Mouse (Mus musculus) forebrain, postnatal 0 days (tissue): ENCODE results near the gene Hyal3. TPM values are rescaled to one million over a fixed set of nuclear protein-coding genes. Genes with fewer than 3 reads are reported as not detected.

Experiments used
- ATAC-seq: fragments of 200-750 bp; cut with Nextera tagmentation; 2 replicates; pipeline ENCODE4 v1.8.0; 2017; ENCODE audit warnings: mild to moderate bottlenecking, moderate library complexity
- DNase-seq: peaks from one replicate; pipeline ENCODE4 v3.0.0-alpha.2; 2015
- H3K27ac ChIP-seq: fragments of 300-500 bp; sonication (generic); 2 replicates; pipeline ENCODE4 v1.5.1; 2014; ENCODE audit warnings: low read depth, mild to moderate bottlenecking, antibody characterized with exemption, low read length, moderate library complexity, mixed read lengths
- H3K27me3 ChIP-seq: fragments of 300-500 bp; sonication (generic); 2 replicates; pipeline ENCODE4 v1.6.1; 2014; ENCODE audit warnings: mild to moderate bottlenecking, low read length, mixed read lengths; ENCODE audit not compliant: insufficient read depth
- H3K36me3 ChIP-seq: fragments of 300-500 bp; sonication (generic); 2 replicates; pipeline ENCODE4 v1.6.1; 2014; ENCODE audit warnings: mild to moderate bottlenecking, moderate library complexity; ENCODE audit not compliant: insufficient read depth
- H3K4me1 ChIP-seq: fragments of 300-500 bp; sonication (generic); 2 replicates; pipeline ENCODE4 v1.6.1; 2014; ENCODE audit warnings: antibody characterized with exemption; ENCODE audit not compliant: insufficient read depth
- H3K4me2 ChIP-seq: fragments of 300-500 bp; sonication (generic); 2 replicates; pipeline ENCODE4 v1.6.1; 2014; ENCODE audit warnings: low read depth, mild to moderate bottlenecking, moderate library complexity
- H3K4me3 ChIP-seq: fragments of 300-500 bp; sonication (generic); 2 replicates; pipeline ENCODE4 v1.5.1; 2014; ENCODE audit warnings: low read depth, low read length, mixed read lengths
- H3K9ac ChIP-seq: fragments of 300-500 bp; sonication (generic); 2 replicates; pipeline ENCODE4 v1.6.1; 2014; ENCODE audit warnings: mild to moderate bottlenecking
- H3K9me3 ChIP-seq: fragments of 300-500 bp; sonication (generic); 2 replicates; pipeline ENCODE4 v1.6.1; 2016; ENCODE audit warnings: low read length
- CTCF ChIP-seq: sonication (generic); IDR thresholded peaks from 2 replicates; pipeline ENCODE4 v1.5.1; 2016; ENCODE audit warnings: antibody characterized with exemption, control low read depth, low read depth
- WGBS: fragments of 180-500 bp; shearing (Covaris S2); extraction: QIAGEN DNeasy Blood & Tissue Kit; methylation state at CpG from one replicate; pipeline ENCODE4 v1.1.7; 2014; 5-methylcytosine and 5-hydroxymethylcytosine counted together
- polyA plus RNA-seq: library from polyadenylated mRNA; unstranded; fragments of >200 nt; fragmentation: Nextera tagmentation; extraction: Ambion mirVana; gene quantifications from 2 replicates; pipeline ENCODE4 v1.2.1, GENCODE M21; 2015
- total RNA-seq: library from RNA; depleted of rRNA; stranded (reverse); fragments of >200 nt; gene quantifications from 2 replicates; pipeline ENCODE4 v1.2.3, GENCODE M21; 2014; rRNA removed

The Hyal3 gene
- total RNA-seq: 1.00 and 2.9 TPM in 2 replicates
- polyA plus RNA-seq: 1.3 and 1.5 TPM in 2 replicates

GRCm38 (mm10) chr9:107580501-107581317 lies at the start of gene Hyal3:
Gene Hyal3 (plus strand): TSS chr9:107580818.
- under 1% methylated on average over 32 of the region's 32 CpGs for WGBS
- Histone ChIP-seq H3K9ac (peak within 1 kb of the TSS; percentile 68), H3K9me3 (no peaks in the 10 kb centered on the region), H3K27me3 (no peaks in the 10 kb centered on the region), H3K27ac (peak within 1 kb of the TSS; percentile 81), H3K4me2 (peak within 1 kb of the TSS; percentile 83), H3K4me1 (peaks cover 6% of the 10 kb centered on the region; the same call in 1 of the 2 replicates), H3K36me3 (peaks cover 5% of the 10 kb centered on the region; the same call in 1 of the 2 replicates), H3K4me3 (peak within 1 kb of the TSS; percentile 57)
- TF ChIP-seq CTCF: no peak
- ATAC-seq (peak; percentile 91), DNase-seq (peak; percentile 92)

GRCm38 (mm10) chr9:107533791-107534407 lies 46.7 kb upstream of the Hyal3 start, which contains the start of gene Tmem115:
Gene Tmem115 (plus strand): TSS chr9:107533945.
- under 1% methylated on average over 48 of the region's 48 CpGs for WGBS
- Histone ChIP-seq H3K9me3 (no peaks in the 10 kb centered on the region), H3K27me3 (no peaks in the 10 kb centered on the region), H3K9ac (peak within 1 kb of the TSS; percentile 85), H3K4me2 (peak within 1 kb of the TSS; percentile 98), H3K27ac (peak within 1 kb of the TSS; percentile 85), H3K4me3 (peak within 1 kb of the TSS; percentile 90), H3K4me1 (peaks cover 22% of the 10 kb centered on the region), H3K36me3 (peaks cover 16% of the 10 kb centered on the region)
- ATAC-seq (peak; percentile 100), DNase-seq (peak; percentile 98)
- TF ChIP-seq CTCF: peak; percentile 52

- no peak for ATAC-seq
- Histone ChIP-seq H3K36me3 (peaks cover 23% of the 10 kb centered on the region), H3K9me3 (no peaks in the 10 kb centered on the region), H3K4me2 (peak overlapping the region; percentile 98), H3K4me3 (peak overlapping the region; percentile 90), H3K4me1 (peaks cover 22% of the 10 kb centered on the region), H3K27me3 (no peaks in the 10 kb centered on the region), H3K9ac (peak overlapping the region; percentile 85), H3K27ac (peak overlapping the region; percentile 85)
- no peak for DNase-seq
- under 1% methylated on average over 40 of the region's 40 CpGs for WGBS
- no peak for TF ChIP-seq CTCF
Measured at GRCm38 (mm10) chr9:107534408-107535202, 46.0 kb upstream of the Hyal3 start.

- H3K4me3 ChIP-seq: no peak overlapping the region
- no peaks in the 10 kb centered on the region for H3K9me3 ChIP-seq
- no peak overlapping the region for H3K27ac ChIP-seq
- no peak overlapping the region for H3K4me2 ChIP-seq
- no peak overlapping the region for H3K9ac ChIP-seq
- peaks cover 32% of the 10 kb centered on the region for H3K36me3 ChIP-seq
- ATAC-seq (no peak), DNase-seq (no peak)
- no peaks in the 10 kb centered on the region for H3K27me3 ChIP-seq
- TF ChIP-seq CTCF: no peak
- H3K4me1 ChIP-seq: peaks cover 36% of the 10 kb centered on the region
- 76% methylated on average over 7 of the region's 7 CpGs for WGBS
Measured at GRCm38 (mm10) chr9:107538231-107538630, 42.4 kb upstream of the Hyal3 start.

- Histone ChIP-seq H3K4me3 (no peak overlapping the region), H3K4me1 (peaks cover 36% of the 10 kb centered on the region), H3K9ac (no peak overlapping the region), H3K27me3 (no peaks in the 10 kb centered on the region), H3K4me2 (no peak overlapping the region), H3K9me3 (no peaks in the 10 kb centered on the region), H3K27ac (no peak overlapping the region), H3K36me3 (peaks cover 32% of the 10 kb centered on the region)
- no peak for ATAC-seq
- no peak for TF ChIP-seq CTCF
- DNase-seq: no peak
- WGBS: 95% methylated on average over 3 of the region's 3 CpGs
Measured at GRCm38 (mm10) chr9:107538711-107539110, 41.9 kb upstream of the Hyal3 start.

GRCm38 (mm10) chr9:107539940-107540339 lies 40.7 kb upstream of the Hyal3 start:
- Histone ChIP-seq H3K27ac (no peak overlapping the region), H3K4me2 (no peak overlapping the region), H3K27me3 (no peaks in the 10 kb centered on the region), H3K9me3 (no peaks in the 10 kb centered on the region), H3K4me3 (no peak overlapping the region), H3K4me1 (peaks cover 36% of the 10 kb centered on the region), H3K9ac (no peak overlapping the region), H3K36me3 (peaks cover 42% of the 10 kb centered on the region)
- no peak for ATAC-seq
- no peak for TF ChIP-seq CTCF
- no peak for DNase-seq
- WGBS: 96% methylated on average over 8 of the region's 8 CpGs
